Mouse (Mus musculus): Measurements from ENCODE around the gene Npas2. TPM values are rescaled to one million over a fixed set of nuclear protein-coding genes. Genes with fewer than 3 reads are reported as not detected.

Gene Npas2
- polyA plus RNA-seq, 2 experiments = 0.11 TPM

GRCm38 (mm10) chr1:39196126-39196525 is 2.6 kb downstream of the Npas2 start:
- no peaks in the 10 kb centered on the region for H3K9me3 ChIP-seq (ENCODE audit: control insufficient read depth, low read length)
- no peak for ATAC-seq (ENCODE audit: insufficient read depth)
- no peaks in the 10 kb centered on the region for H3K36me3 ChIP-seq (replicated peaks; ENCODE audit: control insufficient read depth, insufficient read depth, low read depth)
- no peak for DNase-seq (ENCODE audit: low read depth in 3 of 3, low spot score in 3 of 3)
- peaks cover 38% of the 10 kb centered on the region for H3K27me3 ChIP-seq (ENCODE audit: control insufficient read depth, insufficient read depth, low read length)
- H3K9ac ChIP-seq (replicated peaks) = no peak overlapping the region
- H3K4me1 ChIP-seq (replicated peaks; ENCODE audit: control insufficient read depth in 2 of 2, insufficient read depth in 2 of 2, low read length in 1 of 2) = no peaks in the 10 kb centered on the region
- TF ChIP-seq EP300 (IDR thresholded peaks at IDR 0.05; ENCODE audit: low read depth) (no peak), CTCF (IDR thresholded peaks at IDR 0.05; ENCODE audit: low read depth) (no peak)
- WGBS (ENCODE audit: insufficient replicate concordance) = 30% methylated on average over 6 of the region's 6 CpGs
- no peak overlapping the region for H3K4me2 ChIP-seq (ENCODE audit: low read depth)
- no peak overlapping the region for H3K4me3 ChIP-seq (ENCODE audit: insufficient read depth in 1 of 2, low read depth in 2 of 2, low read length in 2 of 2)
- no peak overlapping the region for H3K27ac ChIP-seq

- TF ChIP-seq EP300 (IDR thresholded peaks at IDR 0.05; ENCODE audit: low read depth) (no peak), CTCF (IDR thresholded peaks at IDR 0.05; ENCODE audit: low read depth) (no peak)
- no peaks in the 10 kb centered on the region for H3K4me1 ChIP-seq (replicated peaks; ENCODE audit: control insufficient read depth in 2 of 2, insufficient read depth in 2 of 2, low read length in 1 of 2)
- H3K9ac ChIP-seq (replicated peaks) = no peak overlapping the region
- no peaks in the 10 kb centered on the region for H3K9me3 ChIP-seq (ENCODE audit: control insufficient read depth, low read length)
- H3K4me3 ChIP-seq (ENCODE audit: insufficient read depth in 1 of 2, low read depth in 2 of 2, low read length in 2 of 2) = no peak overlapping the region
- no peak overlapping the region for H3K27ac ChIP-seq
- WGBS (ENCODE audit: insufficient replicate concordance) = 37% methylated on average over 12 of the region's 12 CpGs
- no peak for DNase-seq (ENCODE audit: low read depth in 3 of 3, low spot score in 3 of 3)
- peaks cover 38% of the 10 kb centered on the region for H3K27me3 ChIP-seq (ENCODE audit: control insufficient read depth, insufficient read depth, low read length)
- no peaks in the 10 kb centered on the region for H3K36me3 ChIP-seq (replicated peaks; ENCODE audit: control insufficient read depth, insufficient read depth, low read depth)
- no peak overlapping the region for H3K4me2 ChIP-seq (ENCODE audit: low read depth)
- ATAC-seq (ENCODE audit: insufficient read depth) = no peak
These were observed 3.3 kb downstream of the Npas2 start for GRCm38 (mm10) chr1:39196676-39197375.

- DNase-seq (ENCODE audit: low read depth in 3 of 3, low spot score in 3 of 3) (no peak), ATAC-seq (ENCODE audit: insufficient read depth) (no peak)
- WGBS (ENCODE audit: insufficient replicate concordance) = 62% methylated on average over 10 of the region's 10 CpGs
- Histone ChIP-seq H3K36me3 (replicated peaks; ENCODE audit: control insufficient read depth, insufficient read depth, low read depth) (no peaks in the 10 kb centered on the region), H3K4me3 (ENCODE audit: insufficient read depth in 1 of 2, low read depth in 2 of 2, low read length in 2 of 2) (no peak overlapping the region), H3K27me3 (ENCODE audit: control insufficient read depth, insufficient read depth, low read length) (no peaks in the 10 kb centered on the region), H3K9ac (replicated peaks) (no peak overlapping the region), H3K4me2 (ENCODE audit: low read depth) (no peak overlapping the region), H3K4me1 (replicated peaks; ENCODE audit: control insufficient read depth in 2 of 2, insufficient read depth in 2 of 2, low read length in 1 of 2) (no peaks in the 10 kb centered on the region), H3K27ac (no peak overlapping the region), H3K9me3 (ENCODE audit: control insufficient read depth, low read length) (no peaks in the 10 kb centered on the region)
- TF ChIP-seq CTCF (IDR thresholded peaks at IDR 0.05; ENCODE audit: low read depth) (no peak), EP300 (IDR thresholded peaks at IDR 0.05; ENCODE audit: low read depth) (no peak)
These were observed 11.5 kb downstream of the Npas2 start for GRCm38 (mm10) chr1:39205021-39205420.

GRCm38 (mm10) chr1:39205697-39206096 is 12.2 kb downstream of the Npas2 start:
- Histone ChIP-seq H3K9ac (replicated peaks) (no peak overlapping the region), H3K27me3 (ENCODE audit: control insufficient read depth, insufficient read depth, low read length) (no peaks in the 10 kb centered on the region), H3K4me2 (ENCODE audit: low read depth) (no peak overlapping the region), H3K9me3 (ENCODE audit: control insufficient read depth, low read length) (no peaks in the 10 kb centered on the region), H3K36me3 (replicated peaks; ENCODE audit: control insufficient read depth, insufficient read depth, low read depth) (no peaks in the 10 kb centered on the region), H3K4me3 (ENCODE audit: insufficient read depth in 1 of 2, low read depth in 2 of 2, low read length in 2 of 2) (no peak overlapping the region), H3K4me1 (replicated peaks; ENCODE audit: control insufficient read depth in 2 of 2, insufficient read depth in 2 of 2, low read length in 1 of 2) (no peaks in the 10 kb centered on the region), H3K27ac (no peak overlapping the region)
- WGBS (ENCODE audit: insufficient replicate concordance) = 27% methylated on average over 4 of the region's 4 CpGs
- TF ChIP-seq CTCF (IDR thresholded peaks at IDR 0.05; ENCODE audit: low read depth) = no peak
- no peak for TF ChIP-seq EP300 (IDR thresholded peaks at IDR 0.05; ENCODE audit: low read depth)
- no peak for DNase-seq (ENCODE audit: low read depth in 3 of 3, low spot score in 3 of 3)
- ATAC-seq (ENCODE audit: insufficient read depth) = no peak

- no peak for DNase-seq (ENCODE audit: low read depth in 3 of 3, low spot score in 3 of 3)
These were observed 13.4 kb downstream of the Npas2 start for GRCm38 (mm10) chr1:39206942-39207341.

More at GRCm38 (mm10) chr1:39206942-39207341, 13.4 kb downstream of the Npas2 start:
- Histone ChIP-seq H3K4me2 (ENCODE audit: low read depth) (no peak overlapping the region), H3K4me3 (ENCODE audit: insufficient read depth in 1 of 2, low read depth in 2 of 2, low read length in 2 of 2) (no peak overlapping the region), H3K27ac (no peak overlapping the region), H3K9me3 (ENCODE audit: control insufficient read depth, low read length) (no peaks in the 10 kb centered on the region), H3K36me3 (replicated peaks; ENCODE audit: control insufficient read depth, insufficient read depth, low read depth) (no peaks in the 10 kb centered on the region), H3K27me3 (ENCODE audit: control insufficient read depth, insufficient read depth, low read length) (no peaks in the 10 kb centered on the region), H3K4me1 (replicated peaks; ENCODE audit: control insufficient read depth in 2 of 2, insufficient read depth in 2 of 2, low read length in 1 of 2) (no peaks in the 10 kb centered on the region), H3K9ac (replicated peaks) (no peak overlapping the region)
- 22% methylated on average over 7 of the region's 7 CpGs for WGBS (ENCODE audit: insufficient replicate concordance)
- TF ChIP-seq EP300 (IDR thresholded peaks at IDR 0.05; ENCODE audit: low read depth) (no peak), CTCF (IDR thresholded peaks at IDR 0.05; ENCODE audit: low read depth) (peak; percentile 25)
- ATAC-seq (ENCODE audit: insufficient read depth) = no peak
